Mouse (Mus musculus) mature B cell (primary cell): ENCODE results near the gene Tnrc6c.

ENCODE experiments used
- in situ Hi-C: fragments of 300-500 bp; cut with MboI; formaldehyde crosslinking; loops from 2 replicates; pipeline ENCODE4 v1.14.3; 2019

Gene Tnrc6c

GRCm38 (mm10) chr11:117790703-117791440 is 136.8 kb downstream of the Tnrc6c start:
- in situ Hi-C loops = loop anchor here (5.0 kb wide), 1 partner anchor 36 kb away; the partner anchor contains the start of genes Afmid and Tk1

- in situ Hi-C loops = loop anchor here (5.0 kb wide), 1 partner anchor 36 kb away; the partner anchor contains the start of genes Afmid and Tk1
These were observed 137.3 kb downstream of the Tnrc6c start for GRCm38 (mm10) chr11:117791441-117791761.

- in situ Hi-C loops = loop anchor here (5.0 kb wide), 1 partner anchor 35 kb away; the partner anchor contains the start of genes Afmid and Tk1
These were observed 138.3 kb downstream of the Tnrc6c start for GRCm38 (mm10) chr11:117792281-117792888.

- in situ Hi-C loops = loop anchor here (5.0 kb wide), 1 partner anchor 33 kb away; the partner anchor contains the start of genes Afmid and Tk1
These were observed 140.0 kb downstream of the Tnrc6c start for GRCm38 (mm10) chr11:117794035-117794551.

GRCm38 (mm10) chr11:117796954-117797353 is 142.9 kb downstream of the Tnrc6c start:
- in situ Hi-C loops = no loop called here

- in situ Hi-C loops = no loop called here
These were observed 143.5 kb downstream of the Tnrc6c start, which contains the start of gene 6030468B19Rik for GRCm38 (mm10) chr11:117797511-117798159. Gene 6030468B19Rik (plus strand): TSS chr11:117797660.

- in situ Hi-C loops = no loop called here
These were observed 144.1 kb downstream of the Tnrc6c start for GRCm38 (mm10) chr11:117798160-117798541.

- in situ Hi-C loops = no loop called here
These were observed 145.1 kb downstream of the Tnrc6c start for GRCm38 (mm10) chr11:117799174-117799573.

GRCm38 (mm10) chr11:117800038-117800437 is 145.9 kb downstream of the Tnrc6c start:
- in situ Hi-C loops = no loop called here

- in situ Hi-C loops = no loop called here
These were observed 147.6 kb downstream of the Tnrc6c start for GRCm38 (mm10) chr11:117801650-117802049.

GRCm38 (mm10) chr11:117803166-117803688 is 149.1 kb downstream of the Tnrc6c start:
- in situ Hi-C loops = no loop called here

- in situ Hi-C loops = no loop called here
These were observed 152.7 kb downstream of the Tnrc6c start for GRCm38 (mm10) chr11:117806781-117807180.

GRCm38 (mm10) chr11:117809407-117810311 is 155.6 kb downstream of the Tnrc6c start, which contains the start of the genes Gm20708 and Syngr2:
Gene Gm20708 (plus strand): TSS chr11:117809668.
Gene Syngr2 (plus strand): TSS chr11:117809668.
- in situ Hi-C loops = no loop called here

- in situ Hi-C loops = no loop called here
These were observed 156.4 kb downstream of the Tnrc6c start for GRCm38 (mm10) chr11:117810401-117811046.
